Comparison of ENCODE assay signal across 20 mouse cellular contexts in genomic region chr4:150821381-150821780, GRCm38 (mm10). TPM values are rescaled to one million over a fixed set of nuclear protein-coding genes. Genes with fewer than 3 reads are reported as not detected.
DNase-seq lines count a peak whose midpoint lies in the region; ATAC-seq and TF ChIP-seq lines count a peak whose summit lies in the region.
"Had no signal": no experiment of that assay in that cellular context is flagged by ENCODE, and none has a peak within 500 bp of the region (broad histone marks: within the 10 kb centered on the region; RNA-seq: fewer than 3 reads in every experiment).

No protein-coding gene starts in this region.

- no peaks in the 10 kb centered on the region for H3K36me3 ChIP-seq in lung, embryonic 15.5 days
- no peaks in the 10 kb centered on the region for H3K36me3 ChIP-seq in limb, embryonic 10.5 days
- H3K36me3 ChIP-seq: embryonic facial prominence, embryonic 15.5 days; G1E; hindbrain, embryonic 13.5 days had no signal

- intact Hi-C loops in gastrocnemius, adult 2 months (cut with DNase I), result no loop called here

- H3K9me3 ChIP-seq in lung, embryonic 15.5 days, result no peaks in the 10 kb centered on the region
- H3K9me3 ChIP-seq in limb, embryonic 10.5 days (replicated peaks), result no peaks in the 10 kb centered on the region
- H3K9me3 ChIP-seq: embryonic facial prominence, embryonic 15.5 days; G1E; hindbrain, embryonic 13.5 days had no signal

- no peaks in the 10 kb centered on the region for H3K27me3 ChIP-seq in lung, embryonic 15.5 days
- H3K27me3 ChIP-seq in limb, embryonic 10.5 days (ENCODE audit: low read depth, poor library complexity, severe bottlenecking), result 0 out of 2 replicates have a peak, but pooled peaks cover 4% of the 10 kb centered on the region
- H3K27me3 ChIP-seq: embryonic facial prominence, embryonic 15.5 days; hindbrain, embryonic 13.5 days had no signal

- 58% methylated on average over 8 of the region's 8 CpGs for WGBS in lung, embryonic 15.5 days
- WGBS in limb, embryonic 10.5 days, result 86% methylated on average over 8 of the region's 8 CpGs

- H3K9ac ChIP-seq in lung, embryonic 15.5 days, result no peak overlapping the region
- H3K9ac ChIP-seq: embryonic facial prominence, embryonic 15.5 days; hindbrain, embryonic 13.5 days had no signal

- peak overlapping the region; percentile 78 for H3K27ac ChIP-seq in gastrocnemius, adult 2 months
- peak overlapping the region; percentile 72 for H3K27ac ChIP-seq in lung, embryonic 15.5 days
- H3K27ac ChIP-seq in limb, embryonic 10.5 days, result peak overlapping the region; percentile 42
- H3K27ac ChIP-seq: embryonic facial prominence, embryonic 15.5 days; hindbrain, embryonic 13.5 days; layer of hippocampus, adult 2 months had no signal

- H3K4me2 ChIP-seq in lung, embryonic 15.5 days, result no peak overlapping the region
- H3K4me2 ChIP-seq: embryonic facial prominence, embryonic 15.5 days; hindbrain, embryonic 13.5 days had no signal

- TF ChIP-seq CTCF in gastrocnemius, adult 2 months (IDR thresholded peaks at IDR 0.05), result no peak

- no peak overlapping the region for H3K4me3 ChIP-seq in gastrocnemius, adult 2 months
- H3K4me3 ChIP-seq in lung, embryonic 15.5 days, result no peak overlapping the region
- no peak overlapping the region for H3K4me3 ChIP-seq in limb, embryonic 10.5 days
- H3K4me3 ChIP-seq: embryonic facial prominence, embryonic 15.5 days; hindbrain, embryonic 13.5 days; layer of hippocampus, adult 2 months had no signal

- no peak for DNase-seq in gastrocnemius, adult 2 months
- DNase-seq in gastrocnemius, postnatal 10 days, result no peak
- no peak for DNase-seq in lung, postnatal 14 days
- no peak for DNase-seq in limb, embryonic 10.5 days (ENCODE audit: low spot score)
- peak; percentile 57 to 74 for DNase-seq in lung, postnatal 4 days
- DNase-seq in thymus, adult 18-20 months, result no peak
- DNase-seq in right cerebral cortex, postnatal 36 days (ENCODE audit: low spot score in 2 of 2), result no peak
- DNase-seq: cerebellum, adult 18-20 months; cerebellum, postnatal 25 days; embryo, embryonic 11 days; gastrocnemius, postnatal 36 days; heart, postnatal 10 days; kidney, postnatal 10 days; liver; thymus, postnatal 4 days had no signal

- peaks cover 70% of the 10 kb centered on the region for H3K4me1 ChIP-seq in lung, embryonic 15.5 days
- peaks cover 76% of the 10 kb centered on the region for H3K4me1 ChIP-seq in limb, embryonic 10.5 days

- no peak for ATAC-seq in lung, embryonic 15.5 days (ENCODE audit: borderline replicate concordance, extremely low read depth, low FRiP score, low TSS enrichment)

RNA-seq across cellular contexts. Expression of gene Errfi1, which starts 32.3 kb away (rescaled TPM):
- total RNA-seq in gastrocnemius, adult 2 months (2021), result 10 to 100 TPM; 20.7 to 50.5 TPM
- 10 to 100 TPM; 17.4 to 23.6 TPM for total RNA-seq in gastrocnemius, postnatal 10 days (2021)
- 41.7 and 42.7 TPM in 2 replicates for polyA plus RNA-seq in lung, embryonic 15.5 days (2015; fragmentation: Nextera tagmentation; extraction: Ambion mirVana)
- 25.2 and 25.9 TPM in 2 replicates for polyA plus RNA-seq in limb, embryonic 10.5 days (2016; fragmentation: Nextera tagmentation; extraction: Ambion mirVana)
- polyA plus RNA-seq: G1E had no signal

Comparison
In these comparisons a context has a peak if more than half of its experiments do, and no peak if none do; other contexts are left out.
1. DNase-seq: peak in lung, postnatal 4 days (2 of 2); none in gastrocnemius, adult 2 months (single experiment), gastrocnemius, postnatal 10 days (single experiment), lung, postnatal 14 days (single experiment), limb, embryonic 10.5 days (single experiment), thymus, adult 18-20 months (0 of 2) and right cerebral cortex, postnatal 36 days (0 of 2).
2. Peak in every context shown above with its lines, with median percentiles within 50 percentile points of each other: H3K27ac ChIP-seq.